Mouse (Mus musculus): ENCODE measurements around the gene Dhx57. TPM values are rescaled to one million over a fixed set of nuclear protein-coding genes. Genes with fewer than 3 reads are reported as not detected.
"Not testable (repeated sequence)": the region's sequence is repeated elsewhere in the genome, so short reads cannot be mapped to it uniquely, and the experiment has no call there.

The Dhx57 gene
- polyA plus RNA-seq, 1 experiment from 2014 or later: 6.6 TPM

DNA sequence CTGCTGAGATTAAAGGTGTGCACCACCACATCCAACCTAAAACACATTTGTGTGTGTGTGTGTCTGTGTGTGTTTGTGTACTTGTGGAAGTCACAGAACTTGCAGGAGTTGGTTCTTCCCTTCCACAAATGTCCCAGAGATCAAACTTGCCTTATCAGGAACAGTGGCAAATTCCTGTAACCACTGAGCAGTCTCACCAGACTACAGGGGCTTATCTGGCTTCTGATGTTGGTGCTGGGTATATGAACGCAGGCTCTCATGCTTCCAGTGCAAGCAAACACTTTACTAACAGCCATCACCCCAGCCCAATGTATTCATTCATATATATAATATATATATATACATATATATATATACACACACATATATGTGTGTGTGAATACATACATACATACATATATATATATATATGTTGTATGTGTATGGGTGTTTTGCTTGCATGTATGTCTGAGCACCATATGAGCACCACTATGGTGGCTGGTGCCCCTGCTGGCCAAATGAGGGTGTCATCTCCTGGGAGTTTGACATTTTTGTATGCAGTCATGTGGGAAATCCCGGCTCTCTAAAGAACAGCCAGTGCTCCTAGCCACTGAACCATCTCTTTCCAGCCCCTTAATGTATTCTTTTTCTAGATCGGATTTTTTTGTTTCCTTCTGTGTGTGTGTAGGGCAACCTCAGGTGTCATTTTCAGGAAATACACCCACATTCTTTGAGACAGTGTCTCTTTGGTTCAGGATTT is 68.2 kb downstream of the Dhx57 start:
- Histone ChIP-seq H3K9me3 (replicated peaks) (no peaks in the 10 kb centered on the region), H3K4me3 (no peak overlapping the region), H3K9ac (no peak overlapping the region), H3K27ac (no peak overlapping the region), H3K36me3 (peaks cover 5% of the 10 kb centered on the region), H3K27me3 (replicated peaks) (no peaks in the 10 kb centered on the region), H3K4me2 (no peak overlapping the region), H3K4me1 (peaks cover 31% of the 10 kb centered on the region)
- no peak for ATAC-seq
- WGBS (ENCODE audit: insufficient replicate concordance): 37% methylated on average over 3 of the region's 3 CpGs

DNA sequence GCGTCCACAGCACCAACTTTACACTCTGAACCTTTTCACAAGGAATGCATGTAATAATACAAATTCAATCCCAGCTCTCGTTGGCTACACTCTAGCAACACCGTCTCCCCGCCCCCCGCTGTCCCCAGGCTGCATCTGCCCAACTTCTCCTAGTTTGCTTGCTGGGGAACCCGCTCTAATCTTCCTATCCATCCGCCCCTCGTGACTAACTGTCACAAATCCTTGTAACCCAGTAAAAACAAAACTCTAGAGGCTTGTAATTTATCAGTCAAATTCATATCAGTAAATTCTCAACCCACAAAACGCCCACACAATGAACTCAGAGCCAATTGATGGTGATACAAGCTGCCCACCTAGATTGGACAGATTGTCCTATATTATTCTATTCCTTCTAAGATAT is 69.1 kb downstream of the Dhx57 start:
- H3K9me3 ChIP-seq (replicated peaks): no peaks in the 10 kb centered on the region
- no peak for ATAC-seq
- WGBS (ENCODE audit: insufficient replicate concordance): 43% methylated on average over 9 of the region's 9 CpGs

GRCm38 (mm10) chr17:80220131-80220530 is 70.1 kb downstream of the Dhx57 start:
- ATAC-seq: no peak
- no peaks in the 10 kb centered on the region for H3K36me3 ChIP-seq
- peaks cover 20% of the 10 kb centered on the region for H3K4me1 ChIP-seq
- H3K27me3 ChIP-seq (replicated peaks): no peaks in the 10 kb centered on the region
- H3K9me3 ChIP-seq (replicated peaks): no peaks in the 10 kb centered on the region
- no peak overlapping the region for H3K9ac ChIP-seq
- no peak overlapping the region for H3K27ac ChIP-seq
- H3K4me3 ChIP-seq: no peak overlapping the region
- WGBS (ENCODE audit: insufficient replicate concordance): 78% methylated on average over 2 of the region's 2 CpGs
- H3K4me2 ChIP-seq: no peak overlapping the region

More for the DNA sequence above, 69.1 kb downstream of the Dhx57 start:
- H3K4me1 ChIP-seq: peaks cover 28% of the 10 kb centered on the region
- H3K27ac ChIP-seq: no peak overlapping the region
- no peak overlapping the region for H3K4me2 ChIP-seq
- H3K36me3 ChIP-seq: peaks cover under 1% of the 10 kb centered on the region
- H3K4me3 ChIP-seq: no peak overlapping the region
- H3K27me3 ChIP-seq (replicated peaks): no peaks in the 10 kb centered on the region
- no peak overlapping the region for H3K9ac ChIP-seq

GRCm38 (mm10) chr17:80213998-80214397 is 76.3 kb downstream of the Dhx57 start:
- H3K9me3 ChIP-seq (replicated peaks); H3K4me1 ChIP-seq; H3K4me3 ChIP-seq; H3K27ac ChIP-seq; H3K4me2 ChIP-seq; H3K9ac ChIP-seq; H3K27me3 ChIP-seq (replicated peaks); ATAC-seq; H3K36me3 ChIP-seq: not testable (repeated sequence)
- 77% methylated on average over 4 of the region's 4 CpGs for WGBS (ENCODE audit: insufficient replicate concordance)

DNA sequence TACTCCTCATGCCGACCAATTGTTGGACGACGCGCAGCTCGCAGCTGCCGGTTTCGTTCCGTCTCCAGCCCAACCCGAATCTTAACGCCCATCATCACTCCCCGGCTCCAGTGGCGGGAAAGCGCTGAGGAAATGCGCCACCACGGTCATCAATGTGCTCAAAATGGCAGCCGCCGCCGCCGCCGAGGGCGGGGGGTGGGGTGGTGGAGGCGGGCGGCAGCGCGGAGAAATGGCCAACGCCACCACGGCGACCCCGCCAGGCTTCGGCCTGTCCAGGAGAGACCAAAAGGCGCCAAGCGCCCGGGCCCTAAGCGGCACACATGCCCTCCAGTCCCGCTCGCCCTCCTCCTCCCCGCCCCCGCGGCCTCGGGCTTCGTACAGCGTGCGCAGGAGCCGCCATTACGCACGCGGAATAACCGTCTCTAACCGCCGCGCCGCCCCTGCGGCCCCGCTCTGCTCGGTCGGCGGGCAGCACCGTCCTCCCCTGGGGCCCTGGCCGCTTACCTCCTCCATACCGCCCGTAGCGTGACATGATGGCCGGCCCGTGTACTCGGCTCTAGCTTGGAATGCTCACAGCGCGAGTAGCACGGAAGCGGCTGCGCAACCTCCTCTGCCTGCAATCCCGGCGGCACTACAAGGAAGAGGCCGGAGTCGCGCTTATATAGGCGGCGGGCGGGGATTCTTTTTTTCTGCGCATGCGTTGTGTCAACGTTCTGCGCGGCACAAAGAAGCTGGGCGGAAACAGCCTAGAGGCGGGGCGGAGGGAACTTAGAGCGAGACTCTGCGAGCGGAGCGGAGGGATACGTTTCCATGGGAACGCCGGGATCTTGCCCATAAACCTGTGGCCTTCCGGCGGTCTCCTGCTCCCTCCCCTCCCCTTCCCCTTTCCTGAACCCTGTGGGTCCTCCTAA is 83.3 kb downstream of the Dhx57 start, which contains the start of the genes Srsf7 and Ttc39d:
TSS of gene Srsf7 (minus strand) at position 637 of the 911 bp plus-strand sequence.
TSS of gene Ttc39d (plus strand) at position 790 of the 911 bp plus-strand sequence.
- Histone ChIP-seq H3K4me3 (peak within 1 kb of the TSS; percentile 76), H3K4me2 (peak within 1 kb of the TSS; percentile 90), H3K27me3 (replicated peaks) (no peaks in the 10 kb centered on the region), H3K9ac (peak within 1 kb of the TSS; percentile 96), H3K36me3 (peaks cover 40% of the 10 kb centered on the region), H3K27ac (peak within 1 kb of the TSS; percentile 97), H3K4me1 (peaks cover 20% of the 10 kb centered on the region), H3K9me3 (replicated peaks) (no peaks in the 10 kb centered on the region)
- peak; percentile 89 for ATAC-seq
- under 1% methylated on average over 95 of the region's 95 CpGs for WGBS (ENCODE audit: insufficient replicate concordance)

DNA sequence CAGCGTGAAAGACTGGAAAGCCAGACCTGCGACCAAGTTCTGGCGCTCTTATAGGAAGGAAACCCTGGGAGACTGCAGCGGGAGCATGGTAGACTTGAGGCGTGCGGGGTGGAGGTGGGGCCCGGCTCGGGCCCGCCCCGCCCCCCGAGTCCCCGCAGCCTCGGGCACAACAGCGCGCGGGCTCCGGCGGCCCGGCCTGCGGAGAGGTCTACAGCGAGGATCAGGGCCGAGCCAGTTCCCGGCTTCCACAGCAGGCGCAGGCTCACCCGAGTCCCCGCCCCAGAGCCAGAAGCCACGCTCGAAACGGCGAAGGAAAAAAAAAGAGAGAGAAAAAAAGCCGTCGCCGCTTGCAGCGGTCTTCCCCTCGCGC is 84.0 kb downstream of the Dhx57 start:
- under 1% methylated on average over 36 of the region's 36 CpGs for WGBS (ENCODE audit: insufficient replicate concordance)

GRCm38 (mm10) chr17:80205657-80206056 is 84.6 kb downstream of the Dhx57 start:
- peak overlapping the region; percentile 76 for H3K4me3 ChIP-seq
- no peaks in the 10 kb centered on the region for H3K27me3 ChIP-seq (replicated peaks)
- peak overlapping the region; percentile 90 for H3K4me2 ChIP-seq
- no peak for ATAC-seq
- H3K27ac ChIP-seq: no peak overlapping the region
- H3K36me3 ChIP-seq: peaks cover 51% of the 10 kb centered on the region
- 15% methylated on average over 5 of the region's 5 CpGs for WGBS (ENCODE audit: insufficient replicate concordance)
- peak overlapping the region; percentile 96 for H3K9ac ChIP-seq
- no peaks in the 10 kb centered on the region for H3K9me3 ChIP-seq (replicated peaks)
- peaks cover 20% of the 10 kb centered on the region for H3K4me1 ChIP-seq

More for the DNA sequence above, 84.0 kb downstream of the Dhx57 start:
- peaks cover 20% of the 10 kb centered on the region for H3K4me1 ChIP-seq
- peak; percentile 70 for ATAC-seq
- H3K36me3 ChIP-seq: peaks cover 46% of the 10 kb centered on the region
- no peaks in the 10 kb centered on the region for H3K27me3 ChIP-seq (replicated peaks)
- peak overlapping the region; percentile 97 for H3K27ac ChIP-seq
- no peaks in the 10 kb centered on the region for H3K9me3 ChIP-seq (replicated peaks)
- peak overlapping the region; percentile 76 for H3K4me3 ChIP-seq
- peak overlapping the region; percentile 90 for H3K4me2 ChIP-seq
- peak overlapping the region; percentile 96 for H3K9ac ChIP-seq

DNA sequence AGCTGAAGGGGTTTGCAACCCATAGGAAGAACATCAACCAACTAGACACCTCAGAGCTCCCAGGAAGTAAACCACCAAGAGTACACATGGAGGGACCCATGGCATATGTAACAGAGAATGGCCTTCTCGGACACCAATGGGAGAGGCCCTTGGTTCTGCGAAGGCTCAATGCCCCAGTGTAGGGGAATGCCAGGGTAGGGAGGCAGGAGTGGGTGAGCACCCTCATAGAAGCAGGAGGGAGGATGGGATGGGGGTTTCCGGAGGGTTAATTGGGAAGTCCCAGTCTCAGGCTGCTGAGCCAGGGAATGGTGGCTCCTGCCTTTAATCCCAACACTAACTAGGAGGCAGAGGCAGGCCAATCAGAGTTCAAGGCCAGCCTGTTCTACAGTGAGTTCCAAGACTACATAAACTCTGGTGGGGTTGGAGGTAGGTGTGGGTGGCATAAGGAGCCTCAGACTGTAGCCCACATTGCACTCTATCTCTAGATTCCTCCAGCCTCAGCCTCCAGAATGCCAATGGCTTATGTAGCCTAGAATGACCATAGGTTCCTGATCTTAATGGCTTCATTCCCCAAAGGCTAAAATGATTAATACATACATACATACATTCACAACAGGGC is 91.0 kb downstream of the Dhx57 start:
- H3K4me2 ChIP-seq: no peak overlapping the region
- 0 out of 2 replicates have a peak, but pooled peaks cover 2% of the 10 kb centered on the region for H3K4me1 ChIP-seq
- H3K36me3 ChIP-seq: peaks cover 84% of the 10 kb centered on the region
- WGBS (ENCODE audit: insufficient replicate concordance): 85% methylated on average over 3 of the region's 3 CpGs
- H3K9me3 ChIP-seq (replicated peaks): no peaks in the 10 kb centered on the region
- ATAC-seq: peak; percentile 42; the same call in 1 of the 2 replicates
- no peak overlapping the region for H3K4me3 ChIP-seq
- peak overlapping the region; percentile 30; the same call in 1 of the 2 replicates for H3K27ac ChIP-seq
- no peaks in the 10 kb centered on the region for H3K27me3 ChIP-seq (replicated peaks)
- no peak overlapping the region for H3K9ac ChIP-seq

GRCm38 (mm10) chr17:80193075-80193474 is 97.2 kb downstream of the Dhx57 start:
- H3K4me3 ChIP-seq: no peak overlapping the region
- no peak overlapping the region for H3K27ac ChIP-seq
- peaks cover 33% of the 10 kb centered on the region for H3K36me3 ChIP-seq
- H3K4me1 ChIP-seq: no peaks in the 10 kb centered on the region
- H3K27me3 ChIP-seq (replicated peaks): no peaks in the 10 kb centered on the region; the same call in 1 of the 2 replicates
- no peak overlapping the region for H3K4me2 ChIP-seq
- no peak overlapping the region for H3K9ac ChIP-seq
- no peaks in the 10 kb centered on the region for H3K9me3 ChIP-seq (replicated peaks)
- 52% methylated on average over 5 of the region's 5 CpGs for WGBS (ENCODE audit: insufficient replicate concordance)
- no peak for ATAC-seq
